Mouse (Mus musculus) splenic B cell, adult 2 months (primary cell): ENCODE measurements around the gene Gm2000.
"Not testable (repeated sequence)": the region's sequence is repeated elsewhere in the genome, so short reads cannot be mapped to it uniquely, and the experiment has no call there.

Experiments used
- DNase-seq: peaks from one replicate; pipeline ENCODE4 v3.0.0-alpha.2; 2011; ENCODE audit warnings: low read depth, low spot score
- H3K27me3 ChIP-seq: 2 replicates; pipeline ENCODE4 v1.6.1; 2012; ENCODE audit warnings: mild to moderate bottlenecking, low read length, moderate library complexity, mixed read lengths; ENCODE audit not compliant: control insufficient read depth, poor library complexity, insufficient read depth, severe bottlenecking
- H3K36me3 ChIP-seq: 2 replicates; pipeline ENCODE4 v1.6.1; 2012; ENCODE audit warnings: mild to moderate bottlenecking, low read length, moderate library complexity, mixed read lengths; ENCODE audit not compliant: control insufficient read depth, poor library complexity, insufficient read depth, severe bottlenecking

The Gm2000 gene

DNA sequence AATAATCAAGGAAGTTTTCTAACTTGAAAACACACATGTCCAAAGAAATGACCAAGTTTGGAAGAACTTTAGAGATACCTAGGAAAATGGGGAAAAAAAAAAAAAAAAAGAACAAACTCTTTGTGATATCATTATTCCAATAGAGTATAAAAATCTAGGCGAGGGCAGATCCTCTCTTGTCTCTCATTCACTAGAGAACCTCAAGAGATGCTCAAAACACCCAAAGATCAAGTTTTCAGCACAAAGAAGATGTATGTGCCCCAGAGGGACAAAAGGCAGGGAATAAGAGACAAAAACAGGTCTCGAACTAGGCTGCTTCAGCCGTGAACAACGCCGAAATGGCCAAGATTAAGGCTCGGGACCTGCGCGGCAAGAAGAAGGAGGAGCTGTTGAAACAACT, at the start of gene Gm2000:
Gm2000 (plus strand) TSS at position 301 of the 400 bp plus-strand sequence.
- Histone ChIP-seq H3K36me3 (no peaks in the 10 kb centered on the region), H3K27me3 (no peaks in the 10 kb centered on the region)
- no peak for DNase-seq

DNA sequence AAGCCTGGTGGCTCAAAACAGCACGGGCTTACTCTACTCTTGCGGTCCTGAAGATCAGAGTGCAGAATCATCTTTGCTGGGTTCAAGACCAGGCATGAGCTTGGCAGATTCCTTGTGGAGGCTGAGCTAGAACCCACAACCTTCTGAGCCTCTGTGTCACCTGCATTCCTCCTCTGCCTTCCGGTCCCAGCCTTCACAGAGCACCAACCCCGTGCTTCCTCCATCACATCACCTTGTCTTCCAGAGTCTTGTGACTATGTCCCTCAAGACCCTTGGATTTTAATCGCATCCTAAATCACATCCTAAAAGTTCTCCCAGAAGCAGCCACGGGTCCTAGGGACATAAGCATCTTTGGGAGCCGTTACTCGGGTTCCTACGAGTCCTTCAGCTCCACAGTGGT, 42.7 kb upstream of the Gm2000 start:
- Histone ChIP-seq H3K36me3 (no peaks in the 10 kb centered on the region), H3K27me3 (no peaks in the 10 kb centered on the region)
- no peak for DNase-seq

DNA sequence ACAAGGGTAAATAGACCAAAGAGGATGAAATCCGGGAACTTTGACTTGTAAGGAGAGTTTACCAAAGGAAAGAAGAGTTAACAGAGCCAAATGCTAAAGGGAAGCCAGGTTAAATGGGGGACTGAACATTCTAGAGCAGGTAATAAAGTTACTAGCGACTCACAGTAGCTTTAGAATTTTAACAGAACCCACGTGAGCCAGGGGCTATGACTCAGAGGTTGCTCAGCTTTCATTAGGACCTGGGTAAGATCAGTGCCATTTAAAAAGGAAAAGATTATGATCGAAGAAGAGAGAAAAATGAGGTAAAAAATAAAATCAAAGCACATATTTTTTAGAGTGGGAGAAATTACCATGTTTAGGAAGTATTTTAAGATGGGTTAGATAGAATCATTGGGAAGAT, 25.0 kb upstream of the Gm2000 start:
- Histone ChIP-seq H3K27me3 (no peaks in the 10 kb centered on the region), H3K36me3 (no peaks in the 10 kb centered on the region)
- DNase-seq, result no peak

DNA sequence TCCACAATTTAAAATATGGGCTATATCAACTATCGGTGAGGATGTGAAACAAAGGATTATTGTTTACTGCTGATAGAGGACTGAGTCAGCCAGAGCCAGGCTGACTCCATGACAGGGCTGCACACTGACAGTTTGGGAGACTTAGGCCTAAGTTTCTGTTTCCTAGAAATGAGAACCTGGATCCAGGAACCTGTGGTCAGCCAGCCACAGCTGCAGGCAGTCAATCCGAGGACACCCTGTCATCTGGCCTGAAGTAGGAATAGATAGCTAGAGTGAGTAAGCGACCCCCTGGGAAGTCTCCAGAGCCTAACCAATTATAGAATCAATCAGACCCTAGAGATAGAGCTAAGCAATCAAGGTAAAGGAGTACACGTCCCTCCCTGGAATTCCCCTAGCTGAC, 21.4 kb upstream of the Gm2000 start:
- Histone ChIP-seq H3K27me3 (no peaks in the 10 kb centered on the region), H3K36me3 (no peaks in the 10 kb centered on the region)
- no peak for DNase-seq

DNA sequence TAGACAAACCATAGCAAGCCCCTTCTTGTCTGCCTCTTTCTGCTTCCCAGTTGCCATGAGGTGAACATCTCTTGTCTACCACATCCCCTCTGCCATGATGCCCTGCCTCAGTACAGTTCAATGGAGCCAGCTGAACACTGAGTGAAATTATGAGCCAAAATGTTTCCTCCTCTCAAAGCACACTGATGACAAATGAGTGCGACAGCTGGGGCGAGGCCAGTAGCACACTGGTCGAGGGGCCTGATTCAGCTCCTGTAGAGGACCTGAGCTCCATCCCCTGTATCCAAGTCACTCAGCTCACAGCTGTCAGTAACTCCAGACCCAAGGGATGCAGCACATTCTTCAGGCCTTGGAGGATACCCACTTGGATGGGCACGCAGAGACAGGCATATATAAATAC, 20.2 kb upstream of the Gm2000 start:
- DNase-seq, result no peak
- Histone ChIP-seq H3K27me3 (no peaks in the 10 kb centered on the region), H3K36me3 (no peaks in the 10 kb centered on the region)

DNA sequence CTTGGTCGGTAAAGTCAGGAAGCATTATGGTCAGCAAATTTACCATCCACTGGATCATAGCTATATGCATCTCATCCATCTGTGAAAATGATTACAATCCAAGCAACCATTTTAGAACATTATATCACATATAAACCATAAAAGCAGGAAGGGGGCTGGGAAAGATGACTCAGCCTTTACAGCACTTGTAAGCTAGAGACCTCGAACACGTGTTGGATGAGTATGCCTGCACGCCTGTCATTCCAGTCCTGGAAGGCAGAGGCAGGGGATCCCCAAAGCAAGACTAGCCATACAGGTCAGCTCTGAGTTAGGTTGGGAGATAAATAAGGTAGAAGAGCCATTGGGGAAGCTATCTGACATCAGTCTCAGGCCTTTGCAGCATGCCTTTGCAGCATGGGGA, 16.8 kb upstream of the Gm2000 start:
- no peak for DNase-seq
- no peaks in the 10 kb centered on the region for H3K27me3 ChIP-seq
- no peaks in the 10 kb centered on the region for H3K36me3 ChIP-seq

DNA sequence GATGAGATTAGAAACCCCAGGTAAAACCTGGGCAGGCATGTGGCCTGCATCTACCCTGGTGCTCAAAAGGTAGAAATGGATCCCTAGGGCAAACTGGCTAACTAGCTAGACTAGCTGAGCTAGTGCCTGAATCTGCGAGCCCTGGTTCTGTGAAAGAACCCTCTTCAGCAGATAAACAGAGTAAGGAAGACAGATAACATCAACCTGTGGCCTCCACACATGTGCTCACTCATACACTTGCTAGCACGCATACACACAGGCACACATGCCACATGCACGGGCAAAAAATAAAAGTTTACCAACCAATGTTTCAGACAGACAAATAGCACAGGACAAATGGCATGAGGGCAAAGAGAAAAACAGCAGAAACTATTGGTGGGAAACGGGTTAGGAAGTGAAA, 15.4 kb upstream of the Gm2000 start:
- no peaks in the 10 kb centered on the region for H3K27me3 ChIP-seq
- DNase-seq, result no peak
- H3K36me3 ChIP-seq, result no peaks in the 10 kb centered on the region

DNA sequence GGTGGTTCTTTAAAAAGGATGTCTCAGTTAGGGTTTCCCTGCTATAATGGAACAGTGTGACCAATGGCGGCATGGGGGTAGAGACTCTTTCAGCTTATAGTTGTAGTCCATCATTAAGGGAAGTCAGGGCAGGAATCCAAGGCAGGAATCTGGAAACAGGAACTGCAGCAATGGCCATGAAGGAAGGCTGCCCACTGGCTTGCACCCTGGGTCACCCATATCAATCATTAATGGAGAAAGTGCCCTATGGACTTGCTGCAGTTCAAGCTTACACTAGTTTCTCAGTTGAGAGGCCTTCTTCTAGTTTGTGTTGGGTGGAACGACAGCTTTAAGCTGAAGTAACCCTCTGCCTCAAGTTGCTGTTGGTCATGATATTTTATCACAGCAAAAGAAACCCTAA, 13.4 kb upstream of the Gm2000 start:
- DNase-seq, result no peak
- Histone ChIP-seq H3K27me3 (no peaks in the 10 kb centered on the region), H3K36me3 (no peaks in the 10 kb centered on the region)

DNA sequence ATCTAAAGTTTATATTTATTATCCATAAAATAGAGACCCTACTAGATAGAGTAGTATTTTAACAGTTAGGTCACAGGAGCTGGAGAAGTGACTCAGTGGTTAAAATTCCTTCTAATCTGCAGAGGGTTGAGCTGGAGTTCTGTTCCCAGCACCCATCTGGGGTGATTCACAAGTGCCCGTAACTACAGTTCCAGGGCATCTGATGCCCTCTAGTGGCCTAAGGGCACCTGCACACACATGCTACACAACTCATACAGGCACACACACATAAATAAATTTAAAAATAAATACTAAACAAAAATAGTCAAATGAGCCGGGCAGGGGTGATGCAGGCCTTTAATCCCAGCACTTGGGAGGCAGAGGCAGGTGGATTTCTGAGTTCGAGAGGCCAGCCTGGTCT, 15.4 kb downstream of the Gm2000 start:
- no peak for DNase-seq
- Histone ChIP-seq H3K27me3 (no peaks in the 10 kb centered on the region), H3K36me3 (no peaks in the 10 kb centered on the region)

DNA sequence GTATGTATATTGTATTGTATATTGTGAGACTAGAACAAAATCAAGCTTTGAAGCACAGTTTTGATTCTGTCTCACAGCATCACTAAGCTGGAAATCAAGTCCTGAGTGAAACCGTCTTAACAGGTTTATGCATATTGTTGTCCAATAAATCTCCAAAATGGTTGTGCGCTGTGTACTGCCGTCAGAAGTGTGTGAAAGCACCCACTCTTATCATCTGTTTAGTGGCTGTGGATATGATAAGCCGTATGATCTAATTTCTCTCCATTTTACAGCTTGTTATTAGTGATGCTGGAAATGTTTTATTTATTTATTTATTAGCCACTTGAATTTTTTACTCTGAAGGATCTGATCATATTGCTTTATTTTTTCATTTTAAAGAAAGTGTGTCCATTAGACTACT, 20.4 kb downstream of the Gm2000 start:
- no peaks in the 10 kb centered on the region for H3K36me3 ChIP-seq
- H3K27me3 ChIP-seq, result no peaks in the 10 kb centered on the region
- DNase-seq, result no peak

DNA sequence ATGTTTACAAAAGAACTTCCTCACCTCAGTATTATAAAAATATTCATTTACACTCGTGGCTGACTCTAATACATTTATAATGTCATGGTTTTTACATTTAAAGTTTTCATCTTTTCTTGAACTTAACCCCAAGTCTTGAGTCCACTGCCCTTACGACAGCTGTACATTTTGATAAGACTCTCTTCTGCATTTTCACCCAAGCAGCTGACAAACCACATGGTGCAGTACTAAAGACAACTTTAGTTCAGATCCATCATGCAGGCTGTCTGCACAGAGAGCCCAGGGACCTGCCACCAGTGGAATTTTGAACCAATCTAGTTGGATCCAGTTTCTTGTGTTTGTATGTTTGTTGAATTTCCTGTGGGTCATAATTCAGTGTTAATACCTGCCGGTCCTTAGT, 21.0 kb downstream of the Gm2000 start:
- H3K36me3 ChIP-seq, result no peaks in the 10 kb centered on the region
- DNase-seq, result no peak
- no peaks in the 10 kb centered on the region for H3K27me3 ChIP-seq

DNA sequence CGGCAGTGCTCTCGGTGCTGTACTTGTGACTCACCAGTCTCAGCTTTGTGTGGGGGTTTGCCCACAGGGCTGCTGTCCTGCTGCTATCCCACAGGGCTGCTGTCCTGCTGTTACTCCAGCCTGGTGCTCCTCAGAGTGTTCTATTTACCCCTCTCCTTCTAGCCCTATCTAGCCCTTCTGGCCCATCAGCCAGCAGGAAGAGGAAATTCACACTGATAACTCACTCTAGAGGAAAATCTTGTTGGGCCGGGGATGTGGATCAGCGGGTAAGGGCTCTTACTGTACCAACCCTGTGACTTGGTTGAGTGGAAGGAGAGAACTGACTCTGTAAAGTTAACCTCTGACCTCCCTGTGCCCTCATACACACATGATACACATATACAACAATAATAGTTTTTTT, 27.3 kb downstream of the Gm2000 start:
- DNase-seq, result no peak
- no peaks in the 10 kb centered on the region for H3K27me3 ChIP-seq
- H3K36me3 ChIP-seq, result no peaks in the 10 kb centered on the region

DNA sequence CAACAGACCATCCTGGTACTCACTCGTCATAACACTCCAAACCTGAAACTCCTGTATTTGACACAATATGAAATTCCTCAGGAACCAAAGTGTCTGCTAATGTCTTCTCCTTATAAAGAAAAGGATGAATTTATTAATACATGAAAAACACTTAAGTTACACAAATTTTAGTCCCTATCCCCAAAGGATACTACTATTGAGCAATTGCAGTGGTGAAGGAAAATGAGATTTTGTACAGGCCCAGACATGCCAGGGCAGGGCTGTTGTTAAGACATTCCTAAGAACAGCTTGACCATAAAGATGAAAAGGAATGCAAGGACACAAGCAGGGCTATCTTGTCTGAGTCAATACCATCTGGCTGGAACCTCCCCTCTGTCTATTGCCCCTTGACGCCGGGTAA, 34.3 kb downstream of the Gm2000 start:
- not testable (repeated sequence) for H3K36me3 ChIP-seq, DNase-seq, H3K27me3 ChIP-seq

DNA sequence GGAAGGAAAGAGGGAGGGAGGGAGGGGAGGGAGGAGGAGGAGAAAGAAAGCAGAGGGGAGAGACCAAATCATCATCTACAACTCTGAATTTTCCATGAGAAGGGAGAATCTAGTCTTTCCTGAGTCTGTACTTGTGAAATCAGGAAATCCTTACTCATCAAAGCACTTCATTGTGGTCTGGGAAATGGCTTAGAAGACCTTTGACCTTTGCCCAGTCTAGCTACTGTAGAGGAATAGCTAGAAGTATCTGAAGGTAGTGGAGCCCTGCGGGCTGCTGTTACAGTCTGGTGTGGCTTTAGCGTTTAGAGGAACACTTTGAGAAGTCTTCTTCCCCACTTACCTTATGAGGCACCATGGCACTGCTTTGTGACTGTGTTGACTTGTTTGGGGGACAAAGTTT, 36.7 kb downstream of the Gm2000 start:
- H3K27me3 ChIP-seq, result no peaks in the 10 kb centered on the region
- no peaks in the 10 kb centered on the region for H3K36me3 ChIP-seq
- DNase-seq, result no peak

DNA sequence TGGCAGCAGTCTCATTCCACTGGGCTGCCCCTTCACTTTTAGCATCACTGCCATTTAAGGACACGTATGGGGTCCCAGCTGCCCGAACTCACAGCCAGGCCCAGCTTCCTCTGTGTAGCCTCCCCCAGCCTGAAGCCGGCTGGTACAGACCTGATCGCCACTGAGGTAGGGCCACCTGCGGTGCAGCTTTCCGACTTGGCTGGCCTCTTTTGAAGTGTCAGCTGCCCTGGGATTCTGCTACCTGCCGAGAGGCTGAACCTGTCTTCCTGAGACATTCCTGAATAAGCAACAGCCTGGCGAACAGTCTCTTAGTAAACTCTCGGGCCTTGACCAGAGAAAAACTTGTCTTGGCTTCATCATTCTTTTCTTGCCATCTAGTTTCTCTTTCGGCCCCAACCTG, 37.4 kb downstream of the Gm2000 start:
- DNase-seq, result no peak
- no peaks in the 10 kb centered on the region for H3K36me3 ChIP-seq
- no peaks in the 10 kb centered on the region for H3K27me3 ChIP-seq

DNA sequence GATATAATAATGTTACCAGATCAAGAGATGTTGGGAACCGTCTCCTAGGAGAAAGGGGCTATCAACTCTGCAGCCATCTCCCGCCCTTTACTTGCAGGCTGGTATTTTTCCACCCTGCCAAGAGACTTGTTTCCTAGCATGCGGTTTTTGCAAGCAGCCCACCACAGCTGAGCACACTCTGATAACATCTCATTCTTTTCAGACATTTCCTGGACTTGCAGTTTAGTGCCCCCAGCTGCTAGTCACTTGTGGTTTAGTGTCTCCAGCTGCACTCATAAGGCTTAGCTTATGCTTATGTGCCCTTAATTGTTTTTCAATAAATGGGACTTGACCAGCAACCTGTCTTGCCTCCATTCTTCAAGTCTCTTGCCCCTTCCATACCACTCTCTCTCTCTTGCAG, 42.2 kb downstream of the Gm2000 start:
- DNase-seq, result no peak
- Histone ChIP-seq H3K36me3 (no peaks in the 10 kb centered on the region), H3K27me3 (no peaks in the 10 kb centered on the region)

DNA sequence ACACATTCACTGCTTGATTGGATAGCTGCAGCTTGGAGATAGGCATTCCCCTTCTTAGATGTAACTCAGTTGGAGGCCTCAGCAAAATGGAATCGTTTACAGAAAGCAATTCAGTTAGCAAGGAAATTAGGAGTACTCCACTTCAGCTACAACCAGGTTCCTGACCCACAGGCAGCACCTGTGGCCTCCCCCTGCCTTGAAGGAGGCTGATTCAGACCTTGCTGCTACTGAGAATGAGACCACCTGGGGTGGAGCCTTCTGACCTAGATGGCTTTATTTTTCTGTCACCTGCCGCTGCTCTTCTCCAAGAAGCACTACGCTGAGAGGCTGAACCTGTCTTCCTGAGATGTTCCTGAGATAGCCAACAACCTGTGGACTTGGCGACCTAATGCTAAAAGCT, 42.7 kb downstream of the Gm2000 start:
- H3K36me3 ChIP-seq, result no peaks in the 10 kb centered on the region
- DNase-seq, result no peak
- no peaks in the 10 kb centered on the region for H3K27me3 ChIP-seq
